Mouse (Mus musculus) sigmoid colon, adult 10 weeks (tissue): ENCODE measurements around the gene Ypel1. TPM values are rescaled to one million over a fixed set of nuclear protein-coding genes. Genes with fewer than 3 reads are reported as not detected.

Experiments used
- polyA plus RNA-seq: library from polyadenylated mRNA; stranded (reverse); fragments of 350-450 nt; fragmentation: Illumina TruSeq; extraction: RNeasy Lipid Tissue Mini Kit (QIAGEN cat#74804); gene quantifications from one replicate; pipeline ENCODE4 v1.2.3, GENCODE M21; 2014; ENCODE audit warnings: low read depth, low replicate concordance

Ypel1 gene
- 0.66 TPM for polyA plus RNA-seq

DNA sequence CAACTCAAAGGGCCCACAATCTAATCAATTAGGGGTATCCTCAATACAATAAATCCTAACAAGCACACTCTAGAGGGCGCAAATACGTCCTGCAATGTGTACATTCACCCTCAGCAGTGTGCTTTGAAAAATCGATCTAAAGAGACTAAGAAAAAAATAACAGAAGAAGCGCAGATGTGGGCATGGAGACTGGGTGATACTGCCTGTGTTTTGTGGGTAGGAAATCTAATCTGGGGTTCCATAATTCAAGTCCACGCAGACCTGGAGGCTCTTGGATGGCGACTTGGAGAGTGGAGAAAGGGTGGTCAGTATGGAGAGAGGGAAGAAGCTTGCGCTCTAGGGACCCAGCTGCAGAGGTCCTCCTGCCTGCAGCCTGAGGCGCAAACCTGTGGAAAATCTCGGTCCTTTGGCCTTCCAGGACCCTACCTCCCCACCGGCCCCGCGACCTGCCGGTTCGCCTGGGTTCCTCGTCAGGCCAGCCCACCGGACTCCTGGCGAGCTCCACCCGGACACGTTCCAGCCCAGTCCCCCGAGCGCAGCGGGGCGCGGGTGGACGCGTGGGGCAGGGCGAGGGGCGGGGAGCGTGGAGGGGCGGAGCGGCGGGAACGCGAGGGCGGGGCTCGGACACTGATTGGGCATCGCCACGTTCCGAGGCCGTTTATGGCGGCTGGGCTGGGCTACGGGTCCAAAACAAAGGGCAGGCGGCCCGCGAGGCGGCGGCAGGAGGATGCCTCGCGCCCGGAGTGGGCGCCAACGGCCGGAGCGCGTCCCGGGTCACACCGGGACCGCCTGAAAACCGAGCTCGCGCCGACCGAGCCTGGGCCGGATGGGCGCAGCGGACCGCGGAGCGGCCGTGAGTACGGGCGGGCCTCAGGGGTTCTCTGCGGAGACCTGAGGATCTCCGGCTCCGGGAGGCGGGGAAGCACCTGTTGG lies at the start of gene Ypel1:
TSS of gene Ypel1 (plus strand) at position 186 of the 933 bp plus-strand sequence.

DNA sequence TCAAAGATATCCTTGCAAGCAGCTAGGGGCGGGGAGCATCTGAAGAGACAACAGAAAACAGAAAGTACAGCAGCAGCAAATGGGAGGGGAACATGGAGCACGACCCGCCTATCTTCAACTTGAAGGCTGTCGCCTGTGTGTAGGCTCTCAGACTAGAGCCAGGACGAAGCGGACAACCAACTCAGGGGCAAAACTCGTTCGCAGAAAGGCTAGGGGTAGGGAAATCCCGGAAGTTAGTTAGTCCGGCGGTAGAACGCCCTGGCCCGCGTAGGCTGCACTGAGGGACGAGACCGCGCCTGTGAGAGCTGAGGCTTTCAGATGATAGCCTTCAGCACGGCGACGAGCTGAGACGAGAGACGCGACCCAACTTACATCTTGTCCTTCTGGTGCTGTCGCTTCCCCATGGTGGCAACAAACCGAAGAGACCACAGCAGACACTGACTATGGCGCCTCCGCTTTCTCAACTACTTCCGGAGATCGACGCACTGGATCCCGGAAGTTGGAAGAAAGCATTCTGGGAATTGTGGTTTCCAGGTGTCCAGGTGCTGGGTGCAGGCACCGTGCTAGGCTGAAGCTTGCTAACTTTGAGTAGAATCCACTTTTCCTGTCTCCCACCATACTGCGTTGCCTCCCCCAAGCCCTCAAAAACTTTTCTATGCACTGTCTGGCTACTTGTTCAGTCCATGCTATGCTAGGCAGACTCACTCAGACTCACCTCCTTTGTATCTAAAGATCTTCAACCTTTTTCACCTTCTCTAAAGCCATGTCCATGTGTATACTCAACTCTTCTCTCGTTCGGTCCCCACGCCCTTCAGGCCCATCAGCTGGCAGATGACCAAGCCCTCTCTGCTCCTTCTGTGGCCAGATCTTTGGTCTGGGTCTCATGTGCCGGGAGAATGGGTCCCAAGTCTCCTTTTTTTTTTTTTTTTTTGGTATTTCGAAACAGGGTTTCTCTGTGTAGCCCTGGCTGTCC lies 41.6 kb downstream of the Ypel1 start, which contains the start of gene Ppil2:
TSS of gene Ppil2 (minus strand) at position 487 of the 973 bp plus-strand sequence.

DNA sequence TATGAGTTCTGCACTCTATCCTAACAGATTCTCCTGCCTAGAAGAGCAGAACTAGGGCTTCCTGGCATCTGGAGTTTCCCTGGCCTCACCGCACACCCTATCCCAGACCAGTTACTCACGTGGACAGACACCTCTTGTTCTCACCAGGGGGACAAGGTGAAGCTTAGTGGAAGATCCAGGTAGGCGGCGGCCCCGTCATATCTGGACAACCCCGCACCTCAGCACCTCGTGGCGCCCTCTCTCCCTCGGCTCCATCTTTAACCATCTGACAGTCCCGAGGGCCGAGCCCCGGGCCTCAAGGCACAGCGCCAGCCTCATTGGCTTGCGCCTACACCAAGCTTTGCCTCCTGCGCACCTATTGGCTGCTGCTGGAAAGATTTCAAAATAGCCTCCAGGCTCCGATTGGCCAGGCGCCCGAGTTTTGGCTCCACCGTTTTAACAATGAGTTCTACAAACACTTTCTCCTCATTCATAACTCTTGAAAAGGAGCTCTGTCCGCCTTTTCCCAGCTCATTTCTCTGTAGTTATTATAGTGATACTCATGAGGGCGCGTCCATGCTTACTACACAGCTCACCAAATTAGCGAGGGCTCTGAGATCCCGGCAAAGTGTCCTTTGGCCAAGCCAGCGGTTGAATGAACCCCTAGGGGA lies 55.5 kb downstream of the Ypel1 start, which contains the start of gene 2610318N02Rik:
TSS of gene 2610318N02Rik (minus strand) at position 297 of the 650 bp plus-strand sequence.

DNA sequence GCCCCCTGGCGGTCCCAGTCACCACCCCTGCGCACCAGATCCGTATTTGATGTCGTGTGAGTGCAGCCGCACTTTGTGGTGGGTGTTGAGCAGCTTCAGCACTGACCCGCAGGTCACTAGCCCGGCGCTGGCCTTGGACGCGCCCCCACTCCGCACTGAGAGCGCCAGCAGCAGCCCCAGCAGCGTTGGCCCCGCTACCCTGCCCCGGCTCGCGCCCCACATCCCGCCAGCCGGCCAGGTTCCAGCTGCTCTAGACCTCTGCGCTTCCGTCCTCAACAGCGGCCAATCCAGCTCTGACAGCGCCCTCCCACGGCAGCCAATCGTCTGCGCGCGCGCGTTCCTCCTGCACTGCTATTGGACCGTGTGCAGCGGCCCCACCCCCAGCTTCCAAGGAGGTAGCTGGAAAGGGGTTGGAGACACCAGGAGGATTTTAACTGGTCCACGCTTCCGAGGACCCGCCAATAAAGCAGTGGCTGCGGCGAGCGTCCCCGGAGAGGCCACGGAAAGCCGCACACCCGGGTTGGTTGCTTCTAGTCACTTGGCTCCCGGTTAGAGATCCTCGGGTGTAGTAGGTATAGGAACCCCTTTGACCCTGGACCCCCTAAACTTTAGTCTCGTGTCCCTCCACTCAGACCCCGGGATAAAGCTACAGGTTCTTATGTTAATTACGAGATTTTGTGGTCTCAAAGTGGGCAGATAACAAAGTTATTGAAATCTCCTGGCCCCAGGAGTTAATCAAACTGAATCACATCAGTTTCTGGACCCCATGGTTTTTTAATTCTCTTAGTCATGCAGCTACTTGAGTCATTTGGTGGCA lies 62.8 kb downstream of the Ypel1 start, which contains the start of gene Sdf2l1:
TSS of gene Sdf2l1 (minus strand) at position 295 of the 817 bp plus-strand sequence.

Other genes with a start within 250 kb of the Ypel1 start
- gene Spag6l, start 240.2 kb upstream of the Ypel1 start, polyA plus RNA-seq: not detected
- not detected for gene Igll1, start 205.7 kb upstream of the Ypel1 start, polyA plus RNA-seq
- gene Top3b, start 199.0 kb upstream of the Ypel1 start, polyA plus RNA-seq: 21.5 TPM
- gene Vpreb1, start 198.9 kb upstream of the Ypel1 start, polyA plus RNA-seq: not detected
- 3.2 TPM for gene Ppm1f, start 173.2 kb upstream of the Ypel1 start, polyA plus RNA-seq
- gene Mapk1, start 86.3 kb upstream of the Ypel1 start, polyA plus RNA-seq: 272 TPM
- gene Ppil2, start 41.6 kb downstream of the Ypel1 start, polyA plus RNA-seq: 117 TPM
- not detected for gene 2610318N02Rik, start 55.5 kb downstream of the Ypel1 start, polyA plus RNA-seq
- 15.0 TPM for gene Sdf2l1, start 62.7 kb downstream of the Ypel1 start, polyA plus RNA-seq
- 0.28 TPM for gene Ydjc, start 74.9 kb downstream of the Ypel1 start, polyA plus RNA-seq
- gene Ccdc116, start 77.5 kb downstream of the Ypel1 start, polyA plus RNA-seq: 1.9 TPM
- 226 TPM for gene Ube2l3, start 133.0 kb downstream of the Ypel1 start, polyA plus RNA-seq
- not detected for gene Rimbp3, start 138.9 kb downstream of the Ypel1 start, polyA plus RNA-seq
- gene Hic2, start 163.9 kb downstream of the Ypel1 start, polyA plus RNA-seq: 1.2 TPM
- not detected for gene Tmem191c, start 206.4 kb downstream of the Ypel1 start, polyA plus RNA-seq